Mouse (Mus musculus): ENCODE results near the gene Ift140.
A peak's percentile ranks its signal among the peaks of the same experiment; 100 is the strongest.

- TF ChIP-seq CTCF (IDR thresholded peaks at IDR 0.05) (no peak), POLR2A (IDR thresholded peaks at IDR 0.05; ENCODE audit: insufficient read depth, low read depth, low read length) (peak; percentile 76; the same call in 1 of the 2 replicates)
Observed at GRCm38 (mm10) chr17:25066595-25066994, 50.7 kb downstream of the Ift140 start.
